Mouse (Mus musculus) heart, adult 18-20 months (tissue): ENCODE measurements at regions not wholly inside any gene's neighbourhood (a gene's known extent, or its start where the extent isn't known, plus 50 kb on each side); places are given as distances from the start of the nearest gene placed in this dataset.
"Not testable (repeated sequence)": the region's sequence is repeated elsewhere in the genome, so short reads cannot be mapped to it uniquely, and the experiment has no call there.

Source experiments
- DNase-seq, 2 experiments: peaks; one replicate each; pipeline ENCODE4 v3.0.0; 2021 to 2022; ENCODE audit warnings: mixed read lengths in 1 of 2

DNA sequence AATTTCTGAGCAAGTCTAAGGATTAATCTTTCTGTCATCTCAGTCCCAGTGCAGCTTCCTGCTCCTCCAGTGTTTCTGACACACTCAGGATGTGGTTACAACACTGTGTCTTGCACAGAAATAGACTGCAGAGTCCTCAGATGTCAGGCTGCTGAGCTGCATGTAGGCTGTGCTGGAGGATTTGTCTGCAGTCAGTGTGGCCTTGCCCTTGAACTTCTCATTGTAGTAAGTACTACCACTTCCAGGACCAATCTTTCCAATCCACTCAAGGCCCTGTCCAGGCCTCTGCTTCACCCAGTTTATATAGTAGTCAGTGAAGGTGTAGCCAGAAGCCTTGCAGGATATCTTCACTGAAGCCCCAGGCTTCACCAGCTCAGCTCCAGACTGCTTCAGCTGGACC lies 185.8 kb upstream of the Zfp386 start:
- peak in 1 of 2 experiments; percentile 0 for DNase-seq

- DNase-seq, result not testable (repeated sequence)
Observed at GRCm38 (mm10) chr12:115865059-115865756, 182.3 kb upstream of the Zfp386 start.

- not testable (repeated sequence) for DNase-seq
Observed at GRCm38 (mm10) chr12:115868631-115869030, 178.9 kb upstream of the Zfp386 start.

DNA sequence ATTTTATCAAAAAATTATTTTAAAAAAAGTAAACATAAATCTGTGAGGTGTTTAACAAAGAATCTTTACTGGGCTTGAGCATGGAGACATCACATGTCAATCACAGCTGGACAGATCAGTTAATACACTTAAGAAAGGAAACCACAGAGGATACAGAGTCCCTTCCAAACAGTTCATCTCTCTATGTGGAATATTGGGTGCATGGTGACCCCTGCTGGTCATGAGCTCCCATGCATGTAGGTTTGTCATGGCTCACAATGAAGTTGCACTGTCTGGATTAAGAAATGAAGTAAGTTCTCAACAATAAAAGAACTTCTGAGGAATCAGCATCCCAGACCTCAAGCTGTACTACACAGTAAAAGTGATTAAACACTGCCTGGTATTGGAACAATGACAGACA lies 175.1 kb upstream of the Zfp386 start:
- not testable (repeated sequence) for DNase-seq

DNA sequence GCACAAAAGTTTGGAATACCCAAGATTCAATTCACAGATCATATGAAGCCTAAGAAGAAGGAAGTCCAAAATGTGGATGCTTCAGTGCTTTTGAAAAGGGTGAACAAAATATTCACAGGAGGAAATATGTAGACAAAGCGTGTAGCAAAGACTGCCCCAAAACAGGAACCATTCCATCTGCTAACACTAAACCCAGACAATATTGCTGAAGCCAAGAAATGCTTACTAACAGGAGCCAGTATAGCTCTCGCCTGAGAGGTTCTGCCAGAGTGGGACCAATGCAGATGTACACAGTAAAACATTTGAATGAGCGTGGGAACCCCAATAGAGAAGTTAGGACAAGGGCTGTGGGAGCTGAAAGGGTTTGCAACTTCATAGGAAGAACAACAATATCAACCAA lies 173.5 kb upstream of the Zfp386 start:
- DNase-seq, result not testable (repeated sequence)

DNA sequence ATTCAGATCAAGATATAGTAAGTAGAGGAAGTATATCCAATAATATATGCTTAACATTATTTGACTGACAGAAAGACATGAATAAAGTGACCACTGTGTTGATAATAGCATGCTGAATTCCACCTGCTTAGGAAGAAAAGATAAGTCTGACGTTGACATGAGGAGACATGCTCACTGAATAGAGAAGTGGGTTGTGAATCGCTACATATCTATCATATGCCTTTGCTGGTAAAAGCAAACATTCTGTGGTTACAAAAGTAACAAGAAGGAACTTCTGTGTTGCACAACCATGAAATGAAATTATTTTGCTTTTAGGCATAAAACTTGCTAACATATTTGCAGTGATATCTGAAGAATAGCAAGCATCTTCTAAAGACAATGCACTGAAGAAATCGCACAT lies 163.8 kb upstream of the Zfp386 start:
- DNase-seq, result no peak

- no peak for DNase-seq
Observed at GRCm38 (mm10) chr12:115887976-115888375, 159.5 kb upstream of the Zfp386 start.

DNA sequence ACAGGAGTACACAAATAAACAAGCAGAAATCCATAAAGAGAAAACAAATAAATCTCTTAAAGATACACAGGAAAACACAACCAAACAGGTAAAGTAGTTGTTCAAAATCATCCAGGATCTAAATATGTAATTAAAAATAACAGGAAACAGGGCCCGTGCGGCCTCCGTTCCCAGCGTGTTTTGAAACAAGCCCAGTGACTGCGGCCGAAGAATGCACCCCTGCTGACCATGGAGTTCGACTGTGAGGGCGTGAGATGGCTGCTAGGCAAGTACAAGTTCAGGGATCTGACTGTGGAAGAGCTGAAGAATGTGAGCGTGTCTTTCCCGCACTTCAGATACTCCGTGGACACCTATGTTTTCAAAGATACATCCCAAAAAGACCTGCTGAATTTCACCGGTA lies 154.9 kb upstream of the Zfp386 start:
- peak; percentile 3 to 5 for DNase-seq

DNA sequence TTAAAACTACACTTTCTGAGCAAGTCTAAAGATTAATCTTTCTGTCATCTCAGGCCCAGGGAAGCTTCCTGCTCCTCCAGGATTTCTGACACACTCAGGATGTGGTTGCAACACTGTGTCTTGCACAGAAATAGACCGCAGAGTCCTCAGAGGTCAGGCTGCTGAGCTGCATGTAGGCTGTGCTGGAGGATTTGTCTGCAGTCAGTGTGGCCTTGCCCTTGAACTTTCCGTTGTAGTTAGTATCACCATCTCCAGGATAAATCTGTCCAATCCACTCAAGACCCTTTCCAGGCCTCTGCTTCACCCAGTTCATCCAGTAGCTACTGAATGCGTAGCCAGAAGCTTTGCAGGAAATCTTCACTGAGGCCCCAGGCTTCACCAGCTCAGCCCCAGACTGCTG lies 135.3 kb upstream of the Zfp386 start:
- DNase-seq, result not testable (repeated sequence)

DNA sequence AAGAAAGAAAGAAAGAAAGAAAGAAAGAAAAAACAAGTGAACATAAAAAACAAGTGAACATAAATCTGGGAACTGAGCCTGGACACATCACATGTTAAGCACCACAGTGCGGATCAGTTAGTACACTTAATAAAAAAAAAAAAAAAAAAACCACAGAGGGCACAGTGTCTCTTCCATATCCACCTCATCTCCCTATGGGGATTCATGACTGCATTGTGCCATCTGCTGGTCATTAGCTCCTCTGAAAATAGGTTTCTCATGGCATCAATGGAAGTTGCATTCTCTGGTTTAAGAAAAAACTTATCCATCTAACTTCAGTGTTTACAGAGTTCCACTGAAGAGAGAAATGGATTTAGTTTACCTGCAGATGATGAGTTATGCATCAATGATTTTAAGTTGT lies 132.1 kb upstream of the Zfp386 start:
- not testable (repeated sequence) for DNase-seq

- not testable (repeated sequence) for DNase-seq
Observed at GRCm38 (mm10) chr12:115920119-115920518, 127.4 kb upstream of the Zfp386 start.

GRCm38 (mm10) chr12:115923999-115924398 lies 123.5 kb upstream of the Zfp386 start:
- not testable (repeated sequence) for DNase-seq

DNA sequence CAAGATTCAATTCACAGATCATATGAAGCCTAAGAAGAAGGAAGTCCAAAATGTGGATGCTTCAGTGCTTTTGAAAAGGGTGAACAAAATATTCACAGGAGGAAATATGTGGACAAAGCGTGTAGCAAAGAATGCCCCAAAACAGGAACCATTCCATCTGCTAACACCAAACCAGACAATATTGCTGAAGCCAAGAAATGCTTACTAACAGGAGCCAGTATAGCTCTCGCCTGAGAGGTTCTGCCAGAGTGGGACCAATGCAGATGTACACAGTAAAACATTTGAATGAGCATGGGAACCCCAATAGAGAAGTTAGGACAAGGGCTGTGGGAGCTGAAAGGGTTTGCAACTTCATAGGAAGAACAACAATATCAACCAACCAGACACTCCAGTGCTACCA lies 122.0 kb upstream of the Zfp386 start:
- not testable (repeated sequence) for DNase-seq

DNA sequence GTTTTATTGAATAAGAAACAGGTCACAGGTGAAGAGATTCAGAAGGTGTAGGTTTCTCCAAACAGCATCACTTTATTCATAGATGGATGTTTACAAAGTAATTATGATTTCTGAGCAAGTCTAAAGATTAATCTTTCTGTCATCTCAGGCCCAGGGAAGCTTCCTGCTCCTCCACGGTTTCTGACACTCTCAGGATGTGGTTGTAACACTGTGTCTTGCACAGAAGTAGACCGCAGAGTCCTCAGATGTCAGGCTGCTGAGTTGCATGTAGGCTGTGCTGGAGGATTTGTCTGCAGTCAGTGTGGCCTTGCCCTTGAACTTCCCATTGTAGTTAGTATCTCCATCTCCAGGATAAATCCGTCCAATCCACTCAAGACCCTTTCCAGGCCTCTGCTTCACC lies 95.2 kb upstream of the Zfp386 start:
- DNase-seq, result not testable (repeated sequence)

DNA sequence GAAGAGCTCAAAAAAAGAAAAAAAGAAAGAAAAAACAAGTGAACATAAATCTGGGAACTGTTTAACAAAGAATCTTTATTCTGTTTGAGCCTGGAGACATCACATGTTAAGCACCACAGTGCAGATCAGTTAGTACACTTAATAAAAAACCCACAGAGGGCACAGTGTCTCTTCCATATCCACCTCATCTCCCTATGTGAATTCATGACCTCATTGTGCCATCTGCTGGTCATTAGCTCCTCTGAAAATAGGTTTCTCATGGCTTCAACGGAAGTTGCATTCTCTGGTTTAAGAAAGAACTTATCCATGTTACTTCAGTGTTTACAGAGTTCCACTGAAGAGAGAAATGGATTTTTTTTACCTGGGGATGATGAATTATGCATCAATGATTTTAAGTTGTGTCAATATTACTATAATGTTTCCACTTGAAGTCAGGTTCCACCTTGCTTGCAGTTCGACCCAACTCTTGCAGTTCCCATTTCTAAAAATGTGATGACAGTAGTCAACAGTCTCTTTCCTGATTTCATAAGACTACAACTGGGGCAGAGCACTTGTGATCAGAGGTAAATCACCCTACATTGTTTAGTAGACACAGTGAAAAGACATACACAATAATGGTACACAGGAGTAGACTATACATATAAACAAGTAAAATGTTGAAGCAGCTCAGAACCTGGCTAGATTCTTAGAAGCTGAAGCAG lies 91.9 kb upstream of the Zfp386 start:
- not testable (repeated sequence) for DNase-seq

GRCm38 (mm10) chr12:115963701-115964100 lies 83.8 kb upstream of the Zfp386 start:
- not testable (repeated sequence) for DNase-seq

DNA sequence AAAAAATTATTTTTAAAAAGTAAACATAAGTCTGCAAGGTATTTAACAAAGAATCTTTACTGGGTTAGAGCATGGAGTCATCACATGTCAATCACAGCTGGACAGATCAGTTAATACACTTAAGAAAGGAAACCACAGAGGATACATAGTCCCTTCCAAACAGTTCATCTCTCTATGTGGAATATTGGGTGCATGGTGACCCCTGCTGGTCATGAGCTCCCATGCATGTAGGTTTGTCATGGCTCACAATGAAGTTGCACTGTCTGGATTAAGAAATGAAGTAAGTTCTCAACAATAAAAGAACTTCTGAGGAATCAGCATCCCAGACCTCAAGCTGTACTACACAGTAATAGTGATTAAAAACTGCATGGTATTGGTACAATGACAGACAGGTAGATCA lies 80.0 kb upstream of the Zfp386 start:
- DNase-seq, result not testable (repeated sequence)
